Mouse (Mus musculus) gastrocnemius, postnatal 4 days (tissue): ENCODE measurements at regions not wholly inside any gene's neighbourhood (a gene's known extent, or its start where the extent isn't known, plus 50 kb on each side); places are given as distances from the start of the nearest gene placed in this dataset.

Source experiments
- DNase-seq, 2 experiments: peaks; one replicate each; pipeline ENCODE4 v3.0.0; 2021 to 2022; ENCODE audit warnings: low spot score in 2 of 2, mixed read lengths in 2 of 2

DNA sequence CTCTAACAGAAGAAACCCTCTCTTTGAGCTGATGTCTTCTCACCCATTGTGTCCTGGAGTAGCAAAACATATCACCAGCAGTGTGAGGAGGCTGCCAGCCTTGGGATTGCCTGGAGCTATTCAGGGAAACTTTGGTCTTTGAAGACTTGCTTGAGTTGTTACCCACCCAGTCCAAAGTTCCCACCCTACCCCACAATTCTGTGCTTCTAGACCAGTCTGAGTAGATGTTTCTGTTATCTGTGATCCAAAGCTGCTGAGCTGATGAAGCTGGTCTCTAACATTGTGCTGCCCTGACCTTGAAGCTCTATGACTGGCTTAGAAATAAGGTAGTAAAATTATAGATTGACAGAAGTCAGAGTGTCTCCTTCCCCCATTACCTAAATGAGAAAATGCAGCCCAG, 443.8 kb upstream of the Kdm8 start:
- DNase-seq, result no peak

DNA sequence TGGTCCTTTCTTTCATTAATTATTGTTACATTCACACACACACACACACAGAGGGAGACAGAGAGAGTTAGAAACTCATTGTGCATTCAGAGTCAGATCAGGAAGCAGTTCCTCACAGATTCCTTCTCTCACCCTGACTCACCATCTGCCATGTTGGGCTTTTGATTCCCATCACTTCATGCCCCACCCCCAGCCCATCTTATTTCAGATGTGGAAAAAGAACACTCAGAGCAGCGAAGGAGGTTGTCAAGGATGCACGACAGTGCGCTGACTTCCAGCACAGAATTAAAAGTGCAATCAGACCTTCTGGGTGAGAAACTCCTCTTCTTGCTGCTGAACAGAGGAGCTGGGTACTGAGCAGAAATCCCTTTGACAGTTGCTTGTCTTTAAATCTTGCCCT, 438.8 kb upstream of the Kdm8 start:
- no peak for DNase-seq

DNA sequence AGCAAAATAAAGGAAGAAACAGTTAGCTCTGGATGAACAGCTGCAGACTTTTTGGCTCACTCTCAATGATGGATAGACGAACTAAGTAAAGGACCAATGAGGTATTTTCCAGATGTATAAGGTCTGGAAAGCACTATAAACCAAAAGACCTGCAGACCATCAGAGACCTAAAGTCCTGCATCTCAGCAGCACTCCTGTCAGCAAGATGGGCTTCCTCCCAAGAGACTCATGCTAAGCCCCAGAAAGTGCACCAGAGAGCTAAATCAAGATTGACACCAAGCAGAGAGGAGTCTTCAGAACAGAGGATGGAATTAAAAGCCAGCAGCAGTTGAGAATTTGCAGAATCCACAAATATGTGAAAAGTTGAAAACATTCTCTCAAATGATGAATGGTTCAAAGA, 425.2 kb upstream of the Kdm8 start:
- no peak for DNase-seq

DNA sequence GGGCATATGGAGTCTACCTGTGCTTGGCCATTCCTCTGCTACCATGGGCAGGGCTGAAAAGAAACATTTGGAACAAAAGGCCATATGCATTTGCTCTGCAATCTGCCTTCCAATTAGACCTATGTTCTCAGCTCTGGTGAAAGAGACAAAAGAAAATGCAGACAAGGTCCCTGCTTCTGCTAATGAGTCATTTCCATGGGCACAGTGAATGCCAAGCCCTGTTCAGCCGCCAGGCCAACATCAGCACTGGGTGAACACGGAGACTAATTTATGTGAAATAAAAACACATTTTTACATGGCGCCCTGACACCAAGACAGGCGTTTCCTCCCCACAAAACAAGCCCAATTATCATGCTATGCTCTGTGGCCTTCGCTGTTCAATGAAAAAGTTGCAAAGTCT, 419.5 kb upstream of the Kdm8 start:
- no peak for DNase-seq

DNA sequence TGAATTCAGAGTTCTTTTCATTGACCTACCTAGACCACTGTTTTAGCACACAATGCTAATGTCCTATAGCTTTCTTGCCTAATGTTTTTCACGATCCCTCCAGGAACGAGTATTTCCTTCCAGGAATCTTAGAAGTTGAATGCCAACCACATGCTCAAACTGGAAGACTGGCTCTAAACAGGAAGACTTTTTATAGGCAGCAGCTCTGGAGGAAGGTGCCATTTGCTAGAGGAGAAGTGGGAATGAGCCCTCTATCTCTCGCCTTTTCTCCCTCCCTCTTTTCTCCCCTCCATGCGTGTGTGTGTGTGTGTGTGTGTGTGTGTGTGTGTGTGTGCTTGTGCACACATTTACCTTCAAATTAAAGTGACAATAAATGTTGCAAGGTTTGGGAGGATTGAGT, 410.7 kb upstream of the Kdm8 start:
- no peak for DNase-seq

DNA sequence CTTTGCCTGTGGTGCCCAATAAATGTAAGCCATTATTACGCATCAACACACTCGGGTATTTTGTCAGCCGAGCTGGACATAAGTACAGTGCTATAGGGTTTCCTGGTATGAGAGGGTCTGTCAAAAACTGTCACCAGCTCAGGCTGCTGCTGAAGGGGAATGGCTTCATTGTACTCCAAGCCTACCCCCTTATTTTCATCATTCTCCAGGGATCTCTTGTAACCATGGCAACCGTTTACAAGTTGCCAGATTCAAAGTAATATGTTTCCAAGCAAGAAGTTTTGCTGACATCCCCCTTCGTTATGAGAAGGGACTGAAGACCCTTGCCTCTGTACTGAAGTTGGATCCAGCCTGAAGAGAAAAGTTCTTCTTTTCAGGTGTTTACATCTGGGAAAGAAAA, 410.3 kb upstream of the Kdm8 start:
- no peak for DNase-seq

DNA sequence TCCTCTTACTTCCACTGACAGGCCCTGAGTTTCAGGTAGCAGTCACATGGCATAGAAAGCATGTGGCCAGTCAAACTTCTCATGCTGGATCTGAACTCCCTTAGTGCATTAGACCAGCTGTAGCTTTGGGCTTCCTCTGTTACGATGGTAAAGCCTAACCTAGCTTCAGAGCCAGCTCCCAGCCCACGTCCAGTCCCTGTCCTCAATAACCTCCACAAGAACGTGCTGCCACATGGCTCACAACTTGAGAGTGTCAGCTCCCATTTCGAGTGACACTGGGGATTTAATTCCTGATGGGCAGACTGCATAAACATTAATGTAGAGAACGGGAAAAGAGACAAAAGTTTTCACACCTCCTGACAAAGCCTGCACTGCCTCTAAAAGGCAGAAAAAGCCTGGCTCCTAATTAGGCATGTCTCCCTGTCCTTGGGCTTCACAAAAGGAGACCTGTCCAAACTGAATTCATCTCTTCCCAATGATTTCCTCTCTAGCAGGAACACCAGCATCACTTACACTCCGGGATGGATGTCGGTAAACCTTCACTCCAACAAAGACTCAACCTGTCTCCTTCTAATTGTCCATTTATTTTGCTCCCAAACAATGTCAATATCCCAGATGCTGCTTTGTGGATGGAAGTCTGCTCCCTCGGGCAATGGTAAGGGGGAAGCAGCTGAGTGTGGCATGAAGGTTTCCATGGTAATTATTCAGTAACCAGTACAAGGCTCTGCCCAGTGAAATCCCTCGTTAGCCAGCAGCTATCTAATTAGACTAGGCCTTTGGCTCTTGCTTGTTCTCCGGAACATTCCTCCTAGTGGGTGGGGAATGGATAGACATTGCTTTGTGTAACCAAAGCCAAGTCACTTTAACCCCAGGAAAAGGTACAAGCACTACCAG, 408.1 kb upstream of the Kdm8 start:
- no peak for DNase-seq

DNA sequence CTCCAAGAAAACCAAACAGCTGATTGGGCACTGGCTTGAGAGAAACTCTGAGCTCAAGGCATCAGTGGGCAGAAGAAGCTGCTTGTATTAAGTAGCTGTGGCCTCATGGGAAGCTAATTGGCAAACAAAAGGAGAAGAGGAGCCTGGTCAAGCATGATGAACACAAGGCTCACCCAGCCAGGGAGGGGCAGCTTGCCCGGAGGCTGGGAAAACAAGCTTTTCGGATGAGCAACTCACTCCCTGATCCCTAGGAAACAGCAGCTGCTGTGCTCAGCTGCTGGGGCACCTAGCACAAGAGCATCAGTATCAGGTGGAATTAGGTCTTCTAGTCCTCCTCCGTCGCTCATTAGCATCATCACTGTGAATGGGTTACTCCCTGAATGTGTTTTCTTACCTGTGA, 405.6 kb upstream of the Kdm8 start:
- DNase-seq, result no peak

DNA sequence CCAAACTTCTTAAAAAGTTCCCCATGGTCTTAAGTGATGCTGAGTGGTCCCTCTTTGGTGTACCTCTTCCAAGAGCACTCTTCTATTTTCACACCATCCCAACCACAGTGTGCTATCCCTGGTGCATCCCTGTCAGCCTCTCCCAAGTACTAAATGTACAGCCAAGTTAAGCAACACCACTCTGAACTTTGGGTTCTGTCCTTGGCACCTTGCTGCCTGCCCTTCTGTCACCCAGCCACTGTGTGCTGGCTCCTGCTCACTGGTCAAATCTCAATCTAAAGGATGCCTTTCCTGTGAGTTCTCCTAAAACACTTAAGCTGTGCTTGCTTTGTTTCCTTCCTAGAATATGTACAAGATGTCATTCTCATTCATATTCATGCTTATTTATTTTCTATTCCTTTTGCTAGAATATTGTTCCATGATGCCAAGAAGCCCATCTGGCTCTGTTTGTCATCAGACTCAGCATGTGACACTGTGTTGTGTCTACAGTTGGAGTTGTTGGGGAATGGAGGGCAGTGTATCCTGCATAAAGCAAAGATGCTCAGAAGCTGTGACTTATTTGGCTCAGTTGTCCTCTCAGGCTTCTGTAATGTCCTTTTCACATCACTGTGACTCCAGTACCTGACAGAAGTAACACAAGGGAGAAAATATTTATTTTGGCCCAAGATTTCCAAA, 388.4 kb upstream of the Kdm8 start:
- DNase-seq, result no peak

DNA sequence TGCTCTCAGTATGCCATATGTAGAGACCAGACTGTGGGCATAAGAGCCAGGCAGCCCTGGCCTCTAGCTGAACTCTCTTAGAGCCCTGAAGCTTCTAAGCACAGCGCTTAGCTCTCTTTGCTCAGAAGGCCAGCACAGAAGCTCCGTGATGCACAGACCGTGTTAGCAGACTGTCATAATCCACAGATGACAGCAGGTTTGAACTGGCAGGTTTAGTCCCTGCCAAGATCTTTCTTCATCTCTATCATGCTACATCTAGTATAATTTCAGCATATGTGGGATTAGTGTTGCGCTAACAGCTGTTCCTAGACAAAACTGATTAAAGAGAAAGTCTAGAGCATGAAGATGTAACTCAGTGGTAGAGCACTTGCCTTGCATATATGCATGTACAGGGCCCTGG, 342.0 kb upstream of the Kdm8 start:
- DNase-seq, result no peak

DNA sequence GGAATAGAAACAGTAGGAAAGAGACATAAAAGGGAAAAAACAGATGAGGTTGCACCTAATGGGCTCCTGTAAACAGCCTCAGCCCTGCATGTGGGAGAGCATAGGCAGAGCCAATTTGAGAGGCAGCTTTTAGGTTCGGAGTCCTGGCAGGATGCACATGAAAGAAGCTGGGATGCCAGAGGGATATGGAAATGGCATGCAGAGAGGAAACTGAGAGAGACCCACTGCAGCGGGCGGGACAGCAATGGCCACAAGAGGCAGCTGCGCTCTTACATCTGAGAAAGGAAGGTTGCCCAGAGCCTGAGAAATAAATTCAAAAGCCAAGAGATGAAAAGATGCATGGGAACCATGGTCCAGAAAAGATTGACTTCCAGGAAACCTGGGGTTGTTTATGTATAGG, 340.5 kb upstream of the Kdm8 start:
- no peak for DNase-seq

DNA sequence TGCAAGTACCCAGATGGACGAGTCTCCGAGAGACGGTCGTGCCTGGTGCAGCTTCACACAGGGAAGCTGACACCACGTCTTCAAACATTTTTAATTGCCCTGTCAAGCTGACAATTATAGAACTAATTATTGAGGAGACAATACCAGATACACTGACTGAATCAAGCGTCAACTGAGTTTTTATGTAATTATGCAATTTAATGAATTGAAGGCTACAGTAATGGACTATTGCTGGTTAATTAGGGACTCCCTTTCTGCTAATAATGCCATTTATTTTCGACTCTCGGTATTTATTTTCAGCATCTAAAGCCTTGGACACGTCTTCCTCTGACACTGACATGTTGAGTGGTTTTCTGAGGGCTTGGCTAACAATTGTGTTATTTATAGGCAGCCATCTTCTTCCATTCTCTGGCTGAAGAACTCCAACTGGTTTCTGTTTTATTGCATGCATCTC, 331.6 kb upstream of the Kdm8 start:
- no peak for DNase-seq

DNA sequence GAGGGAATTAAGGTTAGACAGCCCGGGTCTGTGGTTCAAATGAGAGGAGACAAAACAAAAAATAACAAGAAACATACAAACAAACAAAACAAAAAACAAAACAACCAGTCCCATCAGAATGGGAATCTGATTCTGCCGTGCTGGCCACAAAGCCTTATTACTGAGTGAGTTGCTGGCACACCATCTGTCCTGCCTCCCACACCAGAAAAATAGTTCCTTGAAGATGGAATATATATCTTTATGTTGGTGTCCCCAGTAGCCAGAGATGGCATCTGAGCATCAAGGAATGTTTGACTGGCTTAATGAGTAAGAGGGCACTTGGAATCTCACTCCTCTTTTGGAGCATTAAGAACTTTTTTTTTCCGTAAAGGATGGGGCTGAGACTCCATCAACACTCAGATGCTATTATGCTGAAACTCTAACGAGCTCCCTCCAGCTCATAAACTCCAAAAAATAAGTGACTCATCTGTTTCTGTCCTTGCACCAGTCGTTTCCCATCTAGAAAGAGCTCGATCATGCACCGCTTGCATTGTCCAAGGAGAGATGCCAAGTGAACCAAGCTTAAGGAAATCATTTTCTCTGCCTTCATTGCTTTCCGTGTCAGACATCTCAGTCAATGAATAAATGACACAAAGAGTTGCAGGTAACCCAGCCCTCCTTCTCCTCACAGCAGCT, 329.0 kb upstream of the Kdm8 start:
- no peak for DNase-seq

DNA sequence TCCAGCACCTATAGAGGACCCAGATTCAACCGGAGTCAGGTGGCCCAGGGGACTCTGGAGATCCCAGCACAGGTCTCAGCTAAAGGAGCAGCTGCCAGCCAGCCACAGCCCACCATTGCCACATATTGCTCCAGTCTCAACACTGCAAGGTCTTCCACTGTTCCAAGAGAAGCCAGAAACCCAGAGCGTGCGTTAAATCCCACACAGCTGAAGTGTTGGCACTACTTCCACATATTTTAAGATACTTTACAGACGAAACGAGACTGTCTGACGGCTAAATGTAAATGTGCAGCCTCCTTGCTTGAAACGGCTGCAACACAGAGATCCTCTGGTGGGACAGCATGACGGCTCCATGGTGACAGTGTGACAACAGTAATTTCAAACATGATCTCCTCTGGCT, 327.3 kb upstream of the Kdm8 start:
- DNase-seq, result no peak

DNA sequence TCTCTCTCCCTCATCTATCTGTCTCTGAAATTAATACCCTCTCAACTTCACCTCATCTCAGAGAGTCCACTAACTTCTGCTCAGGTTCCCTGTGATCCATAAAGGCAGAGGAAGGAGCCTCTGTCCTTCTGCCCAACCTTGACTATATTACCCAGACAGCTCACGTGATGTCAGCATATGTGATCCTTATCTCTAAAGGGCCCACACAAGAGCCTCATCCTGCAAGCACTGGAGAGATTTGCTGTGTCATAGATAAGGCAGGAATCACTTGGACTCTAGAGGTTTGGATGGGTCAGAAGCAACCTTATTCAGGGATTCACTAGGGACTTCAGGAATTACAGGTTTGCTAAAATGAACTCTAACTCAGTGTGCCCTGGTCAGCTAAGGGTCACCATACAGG, 315.3 kb upstream of the Kdm8 start:
- no peak for DNase-seq

DNA sequence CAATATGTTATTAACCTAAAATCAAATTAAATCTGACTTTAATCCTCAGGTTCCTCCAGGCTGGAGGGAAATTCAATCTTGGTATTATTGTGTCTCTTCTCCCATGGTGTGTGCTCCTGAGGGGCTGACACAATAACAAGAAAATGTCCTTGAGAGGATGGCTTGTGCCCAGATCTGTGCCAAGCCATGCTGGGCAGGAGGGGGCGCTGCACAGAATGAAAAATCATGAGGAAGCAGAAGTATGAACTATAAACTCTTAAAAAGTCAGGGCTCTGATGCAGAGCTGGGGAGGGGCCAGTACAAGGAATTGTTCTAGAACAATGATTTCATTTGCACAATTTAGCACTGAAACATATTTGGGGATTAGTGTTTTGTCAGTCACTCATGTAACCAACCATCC, 312.5 kb upstream of the Kdm8 start:
- no peak for DNase-seq

DNA sequence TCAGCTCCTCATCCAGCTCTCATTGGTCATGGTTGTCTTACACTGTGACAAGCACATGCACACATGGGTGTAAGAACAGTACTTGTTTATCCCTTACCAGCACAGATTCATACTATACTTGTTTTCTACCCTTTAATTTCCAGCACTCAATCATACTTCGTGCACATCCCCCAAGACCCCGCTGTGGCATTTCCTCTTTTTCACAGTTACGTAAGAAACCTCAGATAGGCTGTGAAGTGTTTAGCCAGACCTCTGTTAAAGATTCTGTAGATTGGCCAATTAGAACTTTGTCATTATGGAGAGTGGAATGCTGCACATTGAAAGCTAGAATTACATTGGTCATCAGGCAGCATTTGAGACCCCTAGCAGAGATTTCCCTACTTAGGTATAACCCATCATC, 305.9 kb upstream of the Kdm8 start:
- no peak for DNase-seq

DNA sequence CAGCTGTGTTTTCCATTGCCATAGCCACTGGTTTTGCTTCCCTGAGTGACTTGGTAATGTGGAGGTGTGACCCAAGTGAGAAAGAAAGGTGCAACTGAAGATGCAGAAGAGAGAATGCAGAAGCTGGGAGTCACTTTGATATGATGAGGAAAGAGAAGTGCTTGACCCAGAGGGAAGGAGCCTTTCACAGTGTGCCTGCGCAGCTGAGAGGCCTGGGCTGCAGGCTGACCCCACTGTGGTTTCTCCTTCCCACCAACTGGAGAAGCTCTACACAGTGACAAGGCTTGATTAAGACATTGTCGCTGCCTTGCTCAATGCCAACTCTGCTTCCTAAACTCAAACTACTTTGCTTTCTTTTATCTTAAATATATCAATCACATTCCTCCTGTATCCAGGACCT, 305.3 kb upstream of the Kdm8 start:
- no peak for DNase-seq

DNA sequence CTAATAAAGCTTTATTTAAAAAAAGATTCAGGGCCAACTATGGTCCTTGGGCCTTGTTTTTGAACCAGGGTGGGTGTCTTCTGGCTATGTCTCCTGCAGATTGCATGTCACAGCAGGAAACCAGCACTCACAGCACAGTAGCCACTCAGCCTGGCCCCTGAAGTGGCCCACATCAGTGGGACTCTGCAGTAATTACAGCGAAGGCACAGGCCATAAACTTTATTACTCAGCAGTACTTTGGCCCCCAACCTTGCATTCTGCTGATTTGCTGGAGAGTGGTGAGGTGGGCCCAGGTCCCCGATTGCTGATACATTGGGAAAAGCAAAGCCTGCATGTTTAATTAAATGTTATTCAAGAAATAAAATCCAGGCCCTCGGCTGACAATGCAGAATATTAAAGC, 303.6 kb upstream of the Kdm8 start:
- DNase-seq, result no peak

DNA sequence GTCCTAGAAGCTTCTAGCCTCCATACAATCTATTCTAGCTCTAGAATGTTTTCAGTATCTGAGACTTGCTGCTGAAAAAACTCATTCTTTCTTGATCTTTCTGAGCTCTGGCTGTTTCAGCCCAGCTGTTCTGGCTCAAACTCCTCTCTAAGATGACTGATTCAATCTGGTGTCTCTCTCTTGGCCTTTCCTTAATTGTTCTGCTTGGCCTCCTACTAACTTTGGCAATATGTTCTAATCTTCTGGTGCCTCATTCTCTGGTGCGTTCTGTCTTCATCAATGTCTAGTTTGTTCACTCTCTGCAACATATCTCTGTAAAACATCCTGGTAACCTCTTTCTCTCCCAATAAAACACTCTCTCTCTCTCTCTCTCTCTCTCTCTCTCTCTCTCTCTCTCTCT, 302.6 kb upstream of the Kdm8 start:
- DNase-seq, result no peak

DNA sequence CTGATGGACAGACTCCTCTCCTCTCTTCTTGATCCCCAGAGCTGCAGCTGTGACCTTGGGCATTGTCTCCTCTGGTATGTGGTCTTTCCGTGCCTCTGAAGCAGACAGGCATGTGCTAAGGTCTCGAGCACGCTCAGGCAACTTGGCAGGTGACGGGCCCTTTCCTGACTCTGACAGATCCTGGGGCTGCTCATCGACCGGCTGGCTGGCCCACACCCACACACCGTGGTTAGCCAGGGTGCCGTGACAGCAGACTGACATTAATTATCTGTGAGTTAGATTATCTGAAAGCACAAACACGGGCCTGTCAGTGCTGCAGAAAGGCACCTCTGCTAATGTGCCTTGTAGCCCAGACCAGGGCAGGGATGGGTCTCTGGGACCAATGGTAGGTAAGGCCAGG, 298.5 kb upstream of the Kdm8 start:
- DNase-seq, result no peak

DNA sequence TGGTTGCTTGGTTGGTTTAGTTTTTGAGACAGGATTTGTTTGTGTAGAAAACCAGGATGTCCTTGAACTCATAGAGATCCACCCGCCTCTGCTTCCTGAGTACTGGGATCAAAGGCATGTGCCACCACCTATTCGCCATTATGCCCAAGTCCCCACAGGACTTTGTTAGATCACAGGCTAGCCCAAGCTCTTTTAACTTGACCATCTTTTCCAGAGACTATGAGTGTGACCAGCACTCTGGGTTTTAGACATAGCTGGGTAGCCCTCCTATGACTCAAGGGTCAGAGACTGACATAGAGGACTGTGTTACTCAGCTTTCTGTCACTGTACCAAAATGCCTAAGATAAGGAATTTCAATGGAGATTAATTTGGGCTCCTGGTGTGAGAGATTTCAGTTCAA, 295.3 kb upstream of the Kdm8 start:
- no peak for DNase-seq
